9 mouse cellular contexts compared by ENCODE assay signal in the genomic region with DNA sequence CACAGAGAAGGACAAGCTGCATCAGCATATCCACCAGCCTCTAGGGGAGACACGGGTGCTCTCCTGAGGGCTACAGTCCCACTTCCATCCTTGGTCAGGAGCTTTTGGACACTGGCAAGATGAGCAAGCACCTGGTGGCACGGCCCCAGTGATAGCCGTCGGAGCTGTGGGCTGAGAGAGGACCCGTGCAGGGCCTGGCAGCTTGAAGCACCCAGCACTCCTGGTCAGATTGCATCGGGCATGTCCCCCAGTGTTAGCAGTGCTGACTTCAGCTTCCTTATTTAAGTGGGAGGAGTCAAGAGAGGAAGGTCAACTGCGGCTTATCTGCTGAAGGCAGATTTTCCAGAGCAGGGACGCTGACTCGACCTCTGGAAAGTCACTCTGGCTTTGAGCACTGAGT. TPM values are rescaled to one million over a fixed set of nuclear protein-coding genes. Genes with fewer than 3 reads are reported as not detected.
DNase-seq lines count a peak whose midpoint lies in the region; ATAC-seq and TF ChIP-seq lines count a peak whose summit lies in the region.
"Had no signal": no experiment of that assay in that cellular context is flagged by ENCODE, and none has a peak within 500 bp of the region (broad histone marks: within the 10 kb centered on the region; RNA-seq: fewer than 3 reads in every experiment).

No protein-coding gene starts in this region.

- peaks cover 48% of the 10 kb centered on the region for H3K4me1 ChIP-seq in heart, adult 2 months (ENCODE audit: control insufficient read depth, insufficient read depth, low read length)
- H3K4me1 ChIP-seq in heart, postnatal 0 days (ENCODE audit: control insufficient read depth, insufficient read depth) = peaks cover 55% of the 10 kb centered on the region

- DNase-seq in heart, adult 2 months = peak; percentile 55 to 57
- no peak for DNase-seq in heart, postnatal 14 days
- peak; percentile 33 for DNase-seq in adrenal gland, postnatal 14 days
- peak; percentile 68 for DNase-seq in heart, postnatal 0 days (ENCODE audit: low spot score)
- DNase-seq in frontal cortex, adult 2 months (ENCODE audit: extremely low spot score in 1 of 2, low spot score in 1 of 2) = no peak
- DNase-seq in right cerebral cortex, adult 2 months (ENCODE audit: low spot score in 2 of 2) = no peak

- no peak for ATAC-seq in heart, postnatal 0 days (ENCODE audit: insufficient read depth, low read depth)
- ATAC-seq in megakaryocyte progenitor cell, adult 5-6 weeks (replicated peaks; ENCODE audit: poor library complexity) = peak; percentile 85
- no peak for ATAC-seq in erythroid progenitor cell, adult 5-6 weeks (replicated peaks; ENCODE audit: low FRiP score, poor library complexity, severe bottlenecking)

- H3K27me3 ChIP-seq in heart, adult 2 months (ENCODE audit: control insufficient read depth, insufficient read depth, low read length) = no peaks in the 10 kb centered on the region
- no peaks in the 10 kb centered on the region for H3K27me3 ChIP-seq in heart, postnatal 0 days (ENCODE audit: control insufficient read depth, insufficient read depth, low read length)

- no peak for TF ChIP-seq CTCF in heart, adult 2 months (IDR thresholded peaks at IDR 0.05)
- TF ChIP-seq CTCF in heart, postnatal 0 days (IDR thresholded peaks at IDR 0.05; ENCODE audit: low read depth) = no peak

- H3K27ac ChIP-seq in heart, adult 2 months = peak overlapping the region; percentile 53
- peak overlapping the region; percentile 52 for H3K27ac ChIP-seq in heart, postnatal 0 days (ENCODE audit: low read depth)

- H3K79me2 ChIP-seq in heart, adult 2 months (replicated peaks; ENCODE audit: control insufficient read depth, insufficient read depth, low read length) = no peaks in the 10 kb centered on the region

- TF ChIP-seq EP300 in heart, adult 2 months (IDR thresholded peaks at IDR 0.05; ENCODE audit: insufficient read depth, low read depth, low read length) = no peak
- no peak for TF ChIP-seq EP300 in heart, postnatal 0 days (IDR thresholded peaks at IDR 0.05; ENCODE audit: low read depth)

- intact Hi-C loops in heart, adult 2 months (cut with DNase I) = no loop called here
- intact Hi-C loops in heart, postnatal 14 days (cut with DNase I) = loop anchor here (2.0 kb wide), 1 partner anchor 20 kb away; no protein-coding TSS in a partner anchor

- no peak overlapping the region for H3K4me2 ChIP-seq in heart, postnatal 0 days (ENCODE audit: low read depth, low read length)

- 9% methylated on average over 9 of the region's 9 CpGs for WGBS in heart, adult 2 months
- WGBS in heart, postnatal 0 days = 12% methylated on average over 9 of the region's 9 CpGs

- no peak overlapping the region for H3K9ac ChIP-seq in heart, adult 2 months (ENCODE audit: low read depth, low read length)
- no peak overlapping the region for H3K9ac ChIP-seq in heart, postnatal 0 days (replicated peaks; ENCODE audit: low read depth, low read length)

- TF ChIP-seq POLR2A in heart, adult 2 months (IDR thresholded peaks at IDR 0.05; ENCODE audit: insufficient read depth, low read depth, low read length) = no peak

- H3K9me3 ChIP-seq in heart, postnatal 0 days (replicated peaks; ENCODE audit: control insufficient read depth, low read length) = no peaks in the 10 kb centered on the region

- H3K4me3 ChIP-seq in heart, adult 2 months = no peak overlapping the region
- no peak overlapping the region for H3K4me3 ChIP-seq in heart, postnatal 0 days (ENCODE audit: low read depth, low read length)
- H3K4me3 ChIP-seq: erythroblast, embryonic 14.5 days had no signal

- H3K36me3 ChIP-seq in heart, adult 2 months (ENCODE audit: control insufficient read depth, insufficient read depth, low read length) = peaks cover 2% of the 10 kb centered on the region
- peaks cover 24% of the 10 kb centered on the region for H3K36me3 ChIP-seq in heart, postnatal 0 days (replicated peaks; ENCODE audit: control insufficient read depth, insufficient read depth, low read length)

RNA-seq across cellular contexts. Expression of gene Ppif, which starts 59.6 kb away (rescaled TPM):
- total RNA-seq in heart, adult 2 months (2021) = 100 to 1,000 TPM; 244 to 288 TPM
- polyA plus RNA-seq in heart, adult 2 months (2012; rRNA removed) = 487 and 529 TPM in 2 replicates
- 100 to 1,000 TPM; 238 to 261 TPM for total RNA-seq in heart, postnatal 14 days (2021)
- 52.4 and 53.9 TPM in 2 replicates for total RNA-seq in adrenal gland, postnatal 14 days (2021)
- total RNA-seq in heart, postnatal 0 days (2014; rRNA removed; ENCODE audit: low replicate concordance) = 205 and 222 TPM in 2 replicates
- 140 and 151 TPM in 2 replicates for polyA plus RNA-seq in heart, postnatal 0 days (2015; fragmentation: Nextera tagmentation; extraction: Ambion mirVana)
- 87.8 and 114 TPM in 2 replicates for total RNA-seq in megakaryocyte progenitor cell, adult 5-6 weeks (2015)
- total RNA-seq in megakaryocyte progenitor cell, adult 5-6 weeks (2017) = 20.4 and 31.9 TPM in 2 replicates
- total RNA-seq in erythroid progenitor cell, adult 5-6 weeks (2015; ENCODE audit: low replicate concordance) = 4.2 and 14.1 TPM in 2 replicates
- total RNA-seq in erythroid progenitor cell, adult 5-6 weeks (2017; ENCODE audit: low replicate concordance) = 0.91 and 1.9 TPM in 2 replicates
- 48.2 and 56.4 TPM in 2 replicates for polyA plus RNA-seq in frontal cortex, adult 2 months (2012; rRNA removed)

Comparison
In these comparisons a context has a peak if more than half of its experiments do, and no peak if none do; other contexts are left out.
1. DNase-seq: peak in heart, adult 2 months (2 of 2), adrenal gland, postnatal 14 days (single experiment) and heart, postnatal 0 days (single experiment); none in heart, postnatal 14 days (0 of 2), frontal cortex, adult 2 months (0 of 2) and right cerebral cortex, adult 2 months (0 of 2).